Mouse (Mus musculus) hindbrain, embryonic 16.5 days (tissue): Measurements from ENCODE around the gene Clmp. TPM values are rescaled to one million over a fixed set of nuclear protein-coding genes. Genes with fewer than 3 reads are reported as not detected.
"Not testable (repeated sequence)": the region's sequence is repeated elsewhere in the genome, so short reads cannot be mapped to it uniquely, and the experiment has no call there.

Experiments
- ATAC-seq: fragments of 200-750 bp; cut with Nextera tagmentation; 2 replicates; pipeline ENCODE4 v1.8.0; 2017; ENCODE audit warnings: moderate TSS enrichment, moderate library complexity
- H3K27ac ChIP-seq: fragments of 300-500 bp; sonication (generic); 2 replicates; pipeline ENCODE4 v1.5.1; 2014; ENCODE audit warnings: low read depth, mild to moderate bottlenecking, control low read depth, low read length, moderate library complexity
- H3K27me3 ChIP-seq: fragments of 300-500 bp; sonication (generic); replicated peaks from 2 replicates; pipeline ENCODE4 v1.6.1; 2014; ENCODE audit warnings: low read length; ENCODE audit not compliant: control insufficient read depth, insufficient read depth
- H3K36me3 ChIP-seq: fragments of 300-500 bp; sonication (generic); 2 replicates; pipeline ENCODE4 v1.6.1; 2014; ENCODE audit warnings: mild to moderate bottlenecking, low read length, moderate library complexity, mixed read lengths; ENCODE audit not compliant: control insufficient read depth, insufficient read depth
- H3K4me1 ChIP-seq: fragments of 300-500 bp; sonication (generic); 2 replicates; pipeline ENCODE4 v1.6.1; 2014; ENCODE audit warnings: low read depth, low read length; ENCODE audit not compliant: control insufficient read depth, insufficient read depth
- H3K4me2 ChIP-seq: fragments of 300-500 bp; sonication (generic); 2 replicates; pipeline ENCODE4 v1.6.1; 2014; ENCODE audit warnings: mild to moderate bottlenecking, low read length, control low read depth, moderate library complexity
- H3K4me3 ChIP-seq: fragments of 300-500 bp; sonication (generic); 2 replicates; pipeline ENCODE4 v1.5.1; 2014; ENCODE audit warnings: mild to moderate bottlenecking, low read length, control low read depth, moderate library complexity
- H3K9ac ChIP-seq: fragments of 300-500 bp; sonication (generic); 2 replicates; pipeline ENCODE4 v1.6.1; 2014; ENCODE audit warnings: low read depth, mild to moderate bottlenecking, control low read depth, low read length, moderate library complexity
- H3K9me3 ChIP-seq: fragments of 300-500 bp; sonication (generic); 2 replicates; pipeline ENCODE4 v1.6.1; 2014; ENCODE audit warnings: mild to moderate bottlenecking, low read length, moderate library complexity; ENCODE audit not compliant: control insufficient read depth
- WGBS: fragments of 180-500 bp; shearing (Covaris S2); extraction: QIAGEN DNeasy Blood & Tissue Kit; methylation state at CpG from one replicate; pipeline ENCODE4 v1.1.7; 2014; 5-methylcytosine and 5-hydroxymethylcytosine counted together
- polyA plus RNA-seq: library from polyadenylated mRNA; unstranded; fragments of >200 nt; fragmentation: Nextera tagmentation; extraction: Ambion mirVana; gene quantifications from 2 replicates; pipeline ENCODE4 v1.2.1, GENCODE M21; 2015

The Clmp gene
- polyA plus RNA-seq, 1 experiment from 2014 or later: 49.1 TPM

- 98% methylated on average over 6 of the region's 6 CpGs for WGBS
- not testable (repeated sequence) for ATAC-seq, H3K4me3 ChIP-seq
Measured at GRCm38 (mm10) chr9:40786820-40787219, 101.1 kb downstream of the Clmp start.

GRCm38 (mm10) chr9:40791864-40792633 is 106.3 kb downstream of the Clmp start:
- H3K4me2 ChIP-seq: no peak overlapping the region
- no peaks in the 10 kb centered on the region for H3K4me1 ChIP-seq
- H3K9ac ChIP-seq: no peak overlapping the region
- 65% methylated on average over 6 of the region's 6 CpGs for WGBS
- no peak overlapping the region for H3K4me3 ChIP-seq
- no peaks in the 10 kb centered on the region for H3K36me3 ChIP-seq
- no peaks in the 10 kb centered on the region for H3K27me3 ChIP-seq
- ATAC-seq: no peak
- no peaks in the 10 kb centered on the region for H3K9me3 ChIP-seq
- H3K27ac ChIP-seq: no peak overlapping the region

More at GRCm38 (mm10) chr9:40786820-40787219, 101.1 kb downstream of the Clmp start:
- H3K9ac ChIP-seq, H3K9me3 ChIP-seq, H3K36me3 ChIP-seq, H3K27ac ChIP-seq, H3K4me2 ChIP-seq, H3K27me3 ChIP-seq: not testable (repeated sequence)
- H3K4me1 ChIP-seq: peaks cover 17% of the 10 kb centered on the region

DNA sequence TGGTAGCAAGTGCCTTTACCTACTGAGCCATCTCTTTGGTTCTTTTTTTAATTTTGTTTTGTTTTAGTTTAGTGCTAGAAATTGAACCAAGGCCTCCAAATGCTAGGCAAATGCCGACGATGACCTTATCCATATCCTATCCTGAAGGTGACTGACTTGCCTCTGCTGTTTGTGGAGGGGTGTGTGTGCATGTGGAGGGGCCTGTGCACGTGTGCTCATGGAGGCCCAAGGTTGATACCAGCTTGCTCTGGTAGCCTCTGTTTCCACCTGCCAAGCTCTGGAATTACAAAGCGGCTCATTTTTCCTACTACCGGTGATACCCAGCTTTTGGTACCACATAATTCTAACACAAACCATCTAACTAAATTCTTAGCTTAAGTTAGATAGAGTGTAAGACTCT is 107.8 kb downstream of the Clmp start:
- 93% methylated on average over 5 of the region's 5 CpGs for WGBS
- H3K9ac ChIP-seq: no peak overlapping the region
- no peaks in the 10 kb centered on the region for H3K4me1 ChIP-seq
- H3K9me3 ChIP-seq: no peaks in the 10 kb centered on the region
- H3K27ac ChIP-seq: no peak overlapping the region
- H3K36me3 ChIP-seq: no peaks in the 10 kb centered on the region
- ATAC-seq: no peak
- no peaks in the 10 kb centered on the region for H3K27me3 ChIP-seq
- H3K4me2 ChIP-seq: no peak overlapping the region
- H3K4me3 ChIP-seq: no peak overlapping the region

GRCm38 (mm10) chr9:40794251-40794650 is 108.5 kb downstream of the Clmp start:
- Histone ChIP-seq H3K9ac (no peak overlapping the region), H3K36me3 (no peaks in the 10 kb centered on the region), H3K4me3 (no peak overlapping the region), H3K27ac (no peak overlapping the region), H3K9me3 (no peaks in the 10 kb centered on the region), H3K4me2 (no peak overlapping the region), H3K4me1 (peaks cover 2% of the 10 kb centered on the region; the same call in 1 of the 2 replicates), H3K27me3 (no peaks in the 10 kb centered on the region)
- WGBS: 15% methylated on average over 5 of the region's 5 CpGs
- no peak for ATAC-seq

GRCm38 (mm10) chr9:40794926-40795325 is 109.2 kb downstream of the Clmp start:
- H3K4me3 ChIP-seq: no peak overlapping the region
- ATAC-seq: no peak
- WGBS: 76% methylated on average over 5 of the region's 5 CpGs

GRCm38 (mm10) chr9:40795562-40795961 is 109.8 kb downstream of the Clmp start:
- Histone ChIP-seq H3K9ac (no peak overlapping the region), H3K4me1 (peaks cover 2% of the 10 kb centered on the region; the same call in 1 of the 2 replicates)

More at GRCm38 (mm10) chr9:40794926-40795325, 109.2 kb downstream of the Clmp start:
- no peaks in the 10 kb centered on the region for H3K36me3 ChIP-seq
- H3K27me3 ChIP-seq: no peaks in the 10 kb centered on the region
- no peak overlapping the region for H3K4me2 ChIP-seq
- no peak overlapping the region for H3K27ac ChIP-seq
- no peaks in the 10 kb centered on the region for H3K9me3 ChIP-seq
- H3K4me1 ChIP-seq: peaks cover 2% of the 10 kb centered on the region; the same call in 1 of the 2 replicates
- no peak overlapping the region for H3K9ac ChIP-seq

GRCm38 (mm10) chr9:40796054-40796453 is 110.3 kb downstream of the Clmp start:
- Histone ChIP-seq H3K27ac (no peak overlapping the region), H3K9ac (no peak overlapping the region), H3K9me3 (no peaks in the 10 kb centered on the region), H3K4me1 (peaks cover 2% of the 10 kb centered on the region; the same call in 1 of the 2 replicates), H3K27me3 (no peaks in the 10 kb centered on the region), H3K36me3 (no peaks in the 10 kb centered on the region), H3K4me2 (no peak overlapping the region), H3K4me3 (no peak overlapping the region)
- WGBS: 86% methylated on average over 4 of the region's 4 CpGs
- no peak for ATAC-seq

More at GRCm38 (mm10) chr9:40795562-40795961, 109.8 kb downstream of the Clmp start:
- Histone ChIP-seq H3K36me3 (no peaks in the 10 kb centered on the region), H3K4me2 (no peak overlapping the region), H3K9me3 (no peaks in the 10 kb centered on the region), H3K4me3 (no peak overlapping the region), H3K27ac (no peak overlapping the region), H3K27me3 (no peaks in the 10 kb centered on the region)
- WGBS: 87% methylated on average over 2 of the region's 2 CpGs
- no peak for ATAC-seq

DNA sequence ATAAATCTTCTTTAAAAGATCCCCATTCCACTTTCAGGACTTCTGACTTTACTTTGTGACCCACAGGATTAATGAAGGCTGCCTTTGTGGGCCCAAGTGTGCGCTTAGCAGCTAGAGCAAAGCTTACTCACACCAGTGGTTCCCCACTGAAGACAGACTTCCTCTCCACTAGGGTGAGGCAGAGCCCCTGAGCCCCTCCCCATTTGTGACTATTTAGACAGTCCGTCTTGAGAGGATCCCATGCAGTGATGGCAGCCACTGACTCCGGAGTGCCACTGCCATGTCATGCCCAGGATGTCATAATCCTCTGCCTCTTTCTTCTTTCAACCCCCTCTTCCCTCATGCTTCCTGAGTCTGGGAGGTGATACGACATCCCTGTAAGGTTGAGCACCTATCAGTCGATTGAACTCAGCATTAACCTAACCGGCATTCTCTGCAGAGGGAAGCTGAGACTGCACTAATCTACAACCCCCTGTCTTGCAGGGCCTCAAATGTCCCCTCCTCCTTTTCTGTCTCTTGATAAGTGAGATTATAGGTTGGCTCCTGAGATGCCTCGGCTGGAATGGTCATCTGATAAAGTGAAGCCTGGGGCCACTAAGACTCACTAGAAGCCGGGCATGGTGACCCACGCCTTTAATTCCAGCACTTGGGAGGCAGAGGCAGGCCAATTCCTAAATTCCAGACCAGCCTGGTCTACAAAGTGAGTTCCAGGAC is 112.6 kb downstream of the Clmp start:
- no peak overlapping the region; the same call in 1 of the 2 replicates for H3K27ac ChIP-seq
- 76% methylated on average over 9 of the region's 9 CpGs for WGBS
- H3K9ac ChIP-seq: no peak overlapping the region
- no peak overlapping the region for H3K4me2 ChIP-seq
- H3K4me3 ChIP-seq: no peak overlapping the region
- no peaks in the 10 kb centered on the region for H3K36me3 ChIP-seq
- no peaks in the 10 kb centered on the region for H3K27me3 ChIP-seq
- peaks cover 3% of the 10 kb centered on the region for H3K4me1 ChIP-seq
- ATAC-seq: no peak
- no peaks in the 10 kb centered on the region for H3K9me3 ChIP-seq

DNA sequence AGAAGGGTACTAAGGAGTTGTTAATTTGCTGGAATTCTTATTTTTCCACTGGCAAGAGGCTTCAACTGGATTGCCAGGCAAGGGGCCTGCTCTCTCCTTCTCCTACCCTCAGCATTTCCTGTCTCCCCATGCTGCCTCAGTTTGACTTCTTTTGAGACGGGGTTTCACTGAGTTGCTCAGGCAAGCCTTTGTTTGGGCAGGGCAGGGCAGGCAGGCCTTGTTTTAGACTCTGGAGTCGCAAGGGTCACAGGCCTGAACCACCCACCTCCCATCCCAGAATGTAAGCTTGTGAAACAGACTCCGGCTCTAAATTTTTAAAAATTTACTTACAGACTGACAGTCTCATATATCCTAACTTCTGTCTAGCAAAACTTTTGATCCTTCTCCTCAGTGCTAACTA is 113.3 kb downstream of the Clmp start:
- Histone ChIP-seq H3K9ac (peak overlapping the region; percentile 2; the same call in 1 of the 2 replicates), H3K4me2 (peak overlapping the region; percentile 76)
- WGBS: 36% methylated on average over 3 of the region's 3 CpGs

More for the DNA sequence above, 113.3 kb downstream of the Clmp start:
- H3K9me3 ChIP-seq: no peaks in the 10 kb centered on the region
- no peak for ATAC-seq
- H3K27me3 ChIP-seq: no peaks in the 10 kb centered on the region
- H3K4me1 ChIP-seq: peaks cover 11% of the 10 kb centered on the region
- peak overlapping the region; percentile 99 for H3K27ac ChIP-seq
- no peaks in the 10 kb centered on the region for H3K36me3 ChIP-seq
- no peak overlapping the region for H3K4me3 ChIP-seq
